Mouse (Mus musculus) heart, embryonic 16.5 days (tissue): Measurements from ENCODE around the gene Olfr1364. TPM values are rescaled to one million over a fixed set of nuclear protein-coding genes. Genes with fewer than 3 reads are reported as not detected.

ENCODE experiments used
- polyA plus RNA-seq: library from polyadenylated mRNA; unstranded; fragments of >200 nt; fragmentation: Nextera tagmentation; extraction: Ambion mirVana; gene quantifications from 2 replicates; pipeline ENCODE4 v1.2.1, GENCODE M21; 2015

Gene Olfr1364
- polyA plus RNA-seq, 1 experiment from 2014 or later = not detected

Other genes with a start within 250 kb of the Olfr1364 start
- not detected in 2 replicates for gene Olfr1367, start 234.8 kb downstream of the Olfr1364 start, polyA plus RNA-seq
- gene Zscan12, start 218.9 kb downstream of the Olfr1364 start, polyA plus RNA-seq = 7.2 and 9.1 TPM in 2 replicates
- 70.4 and 73.1 TPM in 2 replicates for gene Zkscan3, start 179.0 kb downstream of the Olfr1364 start, polyA plus RNA-seq
- gene Pgbd1, start 140.7 kb downstream of the Olfr1364 start, polyA plus RNA-seq = 3.2 and 3.9 TPM in 2 replicates
- gene Zscan26, start 128.0 kb downstream of the Olfr1364 start, polyA plus RNA-seq = 25.2 and 25.8 TPM in 2 replicates
- gene Nkapl, start 113.2 kb downstream of the Olfr1364 start, polyA plus RNA-seq = 1.5 and 1.7 TPM in 2 replicates
- 1.9 and 2.2 TPM in 2 replicates for gene Zkscan4, start 102.9 kb downstream of the Olfr1364 start, polyA plus RNA-seq
- gene Gm10065, start 102.3 kb downstream of the Olfr1364 start, polyA plus RNA-seq = not detected in 2 replicates
- gene AK157302, start 86.5 kb downstream of the Olfr1364 start, polyA plus RNA-seq = 0.77 and 4.1 TPM in 2 replicates
- 20.3 and 62.4 TPM in 2 replicates for gene Gm11273, start 80.3 kb downstream of the Olfr1364 start, polyA plus RNA-seq
- gene Zkscan8, start 50.6 kb downstream of the Olfr1364 start, polyA plus RNA-seq = 3.7 and 4.7 TPM in 2 replicates
- 0.04 TPM in 1 of 2 replicates, not detected in the other for gene Olfr1366, start 39.0 kb downstream of the Olfr1364 start, polyA plus RNA-seq
- gene Olfr1535, start 21.9 kb downstream of the Olfr1364 start, polyA plus RNA-seq = not detected in 2 replicates
- not detected in 2 replicates for gene Olfr1362, start 32.3 kb upstream of the Olfr1364 start, polyA plus RNA-seq
- not detected in 2 replicates for gene Olfr11, start 60.8 kb upstream of the Olfr1364 start, polyA plus RNA-seq
- gene Olfr1361, start 81.6 kb upstream of the Olfr1364 start, polyA plus RNA-seq = not detected in 2 replicates
- not detected in 2 replicates for gene Olfr1360, start 95.6 kb upstream of the Olfr1364 start, polyA plus RNA-seq
- not detected in 2 replicates for gene Olfr1359, start 116.4 kb upstream of the Olfr1364 start, polyA plus RNA-seq
- gene Hist1h2bl, start 134.4 kb upstream of the Olfr1364 start, polyA plus RNA-seq = 0.86 and 1.7 TPM in 2 replicates
- 4.3 and 8.1 TPM in 2 replicates for gene Hist1h2ai, start 134.7 kb upstream of the Olfr1364 start, polyA plus RNA-seq
- 4.8 and 6.2 TPM in 2 replicates for gene Hist1h3h, start 135.9 kb upstream of the Olfr1364 start, polyA plus RNA-seq
- 1.8 and 2.4 TPM in 2 replicates for gene Hist1h2bm, start 140.3 kb upstream of the Olfr1364 start, polyA plus RNA-seq
- gene Hist1h4j, start 153.3 kb upstream of the Olfr1364 start, polyA plus RNA-seq = 0.51 and 0.67 TPM in 2 replicates
- 1.9 TPM in 1 of 2 replicates, not detected in the other for gene Hist1h4k, start 168.7 kb upstream of the Olfr1364 start, polyA plus RNA-seq
- gene Hist1h2ak, start 172.1 kb upstream of the Olfr1364 start, polyA plus RNA-seq = 9.3 and 10.0 TPM in 2 replicates
- 0.88 and 1.6 TPM in 2 replicates for gene Hist1h2bn, start 172.4 kb upstream of the Olfr1364 start, polyA plus RNA-seq
- 8.6 and 9.8 TPM in 2 replicates for gene Hist1h1b, start 198.9 kb upstream of the Olfr1364 start, polyA plus RNA-seq
- 50.2 and 54.0 TPM in 2 replicates for gene Hist1h3i, start 201.6 kb upstream of the Olfr1364 start, polyA plus RNA-seq
- 3.0 and 3.1 TPM in 2 replicates for gene Hist1h2an, start 205.5 kb upstream of the Olfr1364 start, polyA plus RNA-seq
- gene Hist1h2bp, start 205.7 kb upstream of the Olfr1364 start, polyA plus RNA-seq = 0.34 and 0.52 TPM in 2 replicates
- gene Hist1h2bq, start 228.4 kb upstream of the Olfr1364 start, polyA plus RNA-seq = 9.3 and 10.4 TPM in 2 replicates
- not detected in 2 replicates for gene Hist1h2ao, start 228.7 kb upstream of the Olfr1364 start, polyA plus RNA-seq
- gene Hist1h4m, start 230.0 kb upstream of the Olfr1364 start, polyA plus RNA-seq = not detected in 2 replicates